Mouse (Mus musculus) hindbrain, embryonic 16.5 days (tissue): ENCODE results near the gene Msi2. TPM values are rescaled to one million over a fixed set of nuclear protein-coding genes. Genes with fewer than 3 reads are reported as not detected.

Experiments
- ATAC-seq: fragments of 200-750 bp; cut with Nextera tagmentation; 2 replicates; pipeline ENCODE4 v1.8.0; 2017; ENCODE audit warnings: moderate TSS enrichment, moderate library complexity
- H3K27ac ChIP-seq: fragments of 300-500 bp; sonication (generic); 2 replicates; pipeline ENCODE4 v1.5.1; 2014; ENCODE audit warnings: low read depth, mild to moderate bottlenecking, control low read depth, low read length, moderate library complexity
- H3K27me3 ChIP-seq: fragments of 300-500 bp; sonication (generic); replicated peaks from 2 replicates; pipeline ENCODE4 v1.6.1; 2014; ENCODE audit warnings: low read length; ENCODE audit not compliant: control insufficient read depth, insufficient read depth
- H3K36me3 ChIP-seq: fragments of 300-500 bp; sonication (generic); 2 replicates; pipeline ENCODE4 v1.6.1; 2014; ENCODE audit warnings: mild to moderate bottlenecking, low read length, moderate library complexity, mixed read lengths; ENCODE audit not compliant: control insufficient read depth, insufficient read depth
- H3K4me1 ChIP-seq: fragments of 300-500 bp; sonication (generic); 2 replicates; pipeline ENCODE4 v1.6.1; 2014; ENCODE audit warnings: low read depth, low read length; ENCODE audit not compliant: control insufficient read depth, insufficient read depth
- H3K4me2 ChIP-seq: fragments of 300-500 bp; sonication (generic); 2 replicates; pipeline ENCODE4 v1.6.1; 2014; ENCODE audit warnings: mild to moderate bottlenecking, low read length, control low read depth, moderate library complexity
- H3K4me3 ChIP-seq: fragments of 300-500 bp; sonication (generic); 2 replicates; pipeline ENCODE4 v1.5.1; 2014; ENCODE audit warnings: mild to moderate bottlenecking, low read length, control low read depth, moderate library complexity
- H3K9ac ChIP-seq: fragments of 300-500 bp; sonication (generic); 2 replicates; pipeline ENCODE4 v1.6.1; 2014; ENCODE audit warnings: low read depth, mild to moderate bottlenecking, control low read depth, low read length, moderate library complexity
- H3K9me3 ChIP-seq: fragments of 300-500 bp; sonication (generic); 2 replicates; pipeline ENCODE4 v1.6.1; 2014; ENCODE audit warnings: mild to moderate bottlenecking, low read length, moderate library complexity; ENCODE audit not compliant: control insufficient read depth
- WGBS: fragments of 180-500 bp; shearing (Covaris S2); extraction: QIAGEN DNeasy Blood & Tissue Kit; methylation state at CpG from one replicate; pipeline ENCODE4 v1.1.7; 2014; 5-methylcytosine and 5-hydroxymethylcytosine counted together
- polyA plus RNA-seq: library from polyadenylated mRNA; unstranded; fragments of >200 nt; fragmentation: Nextera tagmentation; extraction: Ambion mirVana; gene quantifications from 2 replicates; pipeline ENCODE4 v1.2.1, GENCODE M21; 2015

Gene Msi2
- polyA plus RNA-seq, 1 experiment from 2014 or later: 31.0 TPM

DNA sequence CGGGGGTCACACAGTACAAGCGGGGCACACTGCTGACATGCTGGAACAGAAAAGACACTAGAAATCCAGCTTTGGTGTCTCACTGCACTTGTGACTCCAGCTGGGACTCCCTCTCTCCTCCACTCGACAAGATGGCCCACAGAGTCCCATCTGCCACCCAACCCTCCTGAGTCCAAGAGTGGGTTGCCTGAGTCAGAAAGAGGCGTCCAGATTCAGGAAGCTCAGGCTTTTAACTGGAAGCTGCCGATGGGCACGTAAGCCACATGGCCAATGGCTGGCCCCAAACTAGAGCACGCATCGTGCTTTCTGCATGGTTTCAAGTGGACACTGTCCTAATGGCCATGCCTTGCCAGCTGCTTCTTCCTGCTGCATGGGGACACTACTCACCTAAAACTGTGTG lies 126.2 kb downstream of the Msi2 start:
- H3K36me3 ChIP-seq: no peaks in the 10 kb centered on the region; the same call in 1 of the 2 replicates
- H3K4me1 ChIP-seq: peaks cover 44% of the 10 kb centered on the region
- no peaks in the 10 kb centered on the region for H3K9me3 ChIP-seq
- H3K4me3 ChIP-seq: no peak overlapping the region
- peak overlapping the region; percentile 1; the same call in 1 of the 2 replicates for H3K27ac ChIP-seq
- 75% methylated on average over 8 of the region's 8 CpGs for WGBS
- no peak overlapping the region for H3K9ac ChIP-seq
- no peak overlapping the region for H3K4me2 ChIP-seq
- H3K27me3 ChIP-seq: no peaks in the 10 kb centered on the region
- no peak for ATAC-seq

DNA sequence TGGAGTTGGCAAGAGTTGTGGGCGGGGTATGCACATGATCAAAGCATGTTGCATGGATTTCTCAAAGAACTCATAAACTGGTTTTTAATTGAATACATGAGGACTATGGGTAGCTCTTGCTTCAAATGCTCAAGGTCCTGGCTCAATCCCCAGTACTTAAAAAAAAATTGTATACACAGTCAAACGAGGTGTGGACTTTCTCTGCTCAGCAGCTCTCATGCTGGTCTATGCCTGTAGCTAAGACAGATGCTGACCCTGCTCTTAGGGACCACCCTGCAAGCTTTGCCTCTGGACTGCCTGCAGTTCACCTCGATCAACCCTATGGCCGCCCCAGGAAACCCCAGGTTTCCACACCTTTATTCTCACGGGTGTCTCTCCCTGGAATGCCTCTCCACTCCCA lies 127.7 kb downstream of the Msi2 start:
- Histone ChIP-seq H3K4me1 (peaks cover 52% of the 10 kb centered on the region), H3K27me3 (no peaks in the 10 kb centered on the region), H3K4me3 (no peak overlapping the region), H3K9ac (no peak overlapping the region), H3K27ac (no peak overlapping the region), H3K36me3 (no peaks in the 10 kb centered on the region; the same call in 1 of the 2 replicates), H3K4me2 (no peak overlapping the region), H3K9me3 (no peaks in the 10 kb centered on the region)
- ATAC-seq: no peak
- WGBS: 69% methylated on average over 5 of the region's 5 CpGs

- Histone ChIP-seq H3K4me1 (peaks cover 56% of the 10 kb centered on the region), H3K9me3 (no peaks in the 10 kb centered on the region), H3K36me3 (no peaks in the 10 kb centered on the region; the same call in 1 of the 2 replicates), H3K27ac (peak overlapping the region; percentile 74), H3K4me3 (no peak overlapping the region), H3K4me2 (no peak overlapping the region), H3K9ac (no peak overlapping the region; the same call in 1 of the 2 replicates), H3K27me3 (no peaks in the 10 kb centered on the region)
- ATAC-seq: 0 out of 2 replicates have a peak, but pooled peaks have one; percentile 19
- 54% methylated on average over 6 of the region's 6 CpGs for WGBS
Measured at GRCm38 (mm10) chr11:88589641-88590040, 128.7 kb downstream of the Msi2 start.

GRCm38 (mm10) chr11:88588688-88589210 lies 129.6 kb downstream of the Msi2 start:
- WGBS: 15% methylated on average over 9 of the region's 9 CpGs
- peak; percentile 72 for ATAC-seq
- Histone ChIP-seq H3K4me2 (no peak overlapping the region), H3K36me3 (no peaks in the 10 kb centered on the region; the same call in 1 of the 2 replicates), H3K9ac (0 out of 2 replicates have a peak overlapping the region, but pooled peaks have one; percentile 3), H3K4me1 (peaks cover 60% of the 10 kb centered on the region), H3K27me3 (no peaks in the 10 kb centered on the region), H3K27ac (peak overlapping the region; percentile 74), H3K4me3 (no peak overlapping the region), H3K9me3 (no peaks in the 10 kb centered on the region)

DNA sequence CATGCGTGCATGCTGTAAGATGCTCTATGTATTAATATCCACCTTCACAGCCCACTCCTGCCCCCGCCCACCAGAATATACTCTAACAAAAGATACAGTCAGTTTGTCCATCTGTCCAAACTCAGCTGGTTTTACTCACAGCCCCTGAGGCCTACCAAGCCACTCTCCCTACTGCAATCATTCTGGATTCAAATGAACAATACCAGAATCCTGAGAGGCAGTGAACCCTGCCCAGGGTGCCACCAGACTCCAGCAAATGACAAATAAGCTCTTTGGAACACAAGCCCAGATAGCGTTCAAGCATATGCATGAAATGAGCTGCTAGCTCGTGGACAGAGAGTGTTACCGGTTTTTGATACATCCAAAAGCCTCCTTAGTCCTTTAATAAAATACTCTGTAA lies 130.6 kb downstream of the Msi2 start:
- Histone ChIP-seq H3K27me3 (no peaks in the 10 kb centered on the region), H3K9ac (no peak overlapping the region), H3K27ac (peak overlapping the region; percentile 74), H3K4me1 (peaks cover 70% of the 10 kb centered on the region), H3K4me2 (no peak overlapping the region), H3K36me3 (no peaks in the 10 kb centered on the region; the same call in 1 of the 2 replicates), H3K4me3 (no peak overlapping the region), H3K9me3 (no peaks in the 10 kb centered on the region)
- ATAC-seq: no peak
- WGBS: 34% methylated on average over 5 of the region's 5 CpGs

DNA sequence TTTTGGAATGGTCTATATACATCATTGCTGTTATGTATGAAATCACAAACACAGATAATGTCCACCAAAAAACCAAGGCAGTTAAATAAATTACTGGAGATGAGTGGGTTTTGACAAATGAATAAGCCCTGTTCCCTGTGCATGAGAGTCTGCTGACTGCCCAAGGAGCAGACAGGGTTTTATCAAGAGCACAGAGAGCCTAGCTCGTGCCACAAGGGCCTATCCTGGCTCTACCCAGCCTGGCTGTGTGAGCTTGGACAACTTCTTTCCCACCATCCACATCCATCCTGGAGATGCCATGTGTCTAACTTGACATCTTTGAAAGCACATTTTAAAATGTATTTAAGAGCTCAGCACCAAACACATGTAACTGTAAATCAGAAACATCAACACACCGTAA lies 132.4 kb downstream of the Msi2 start:
- Histone ChIP-seq H3K4me3 (no peak overlapping the region), H3K9me3 (no peaks in the 10 kb centered on the region), H3K4me1 (peaks cover 84% of the 10 kb centered on the region), H3K36me3 (no peaks in the 10 kb centered on the region; the same call in 1 of the 2 replicates), H3K4me2 (no peak overlapping the region), H3K27ac (peak overlapping the region; percentile 83), H3K9ac (peak overlapping the region; percentile 20; the same call in 1 of the 2 replicates), H3K27me3 (no peaks in the 10 kb centered on the region)
- ATAC-seq: no peak
- WGBS: 38% methylated on average over 2 of the region's 2 CpGs

DNA sequence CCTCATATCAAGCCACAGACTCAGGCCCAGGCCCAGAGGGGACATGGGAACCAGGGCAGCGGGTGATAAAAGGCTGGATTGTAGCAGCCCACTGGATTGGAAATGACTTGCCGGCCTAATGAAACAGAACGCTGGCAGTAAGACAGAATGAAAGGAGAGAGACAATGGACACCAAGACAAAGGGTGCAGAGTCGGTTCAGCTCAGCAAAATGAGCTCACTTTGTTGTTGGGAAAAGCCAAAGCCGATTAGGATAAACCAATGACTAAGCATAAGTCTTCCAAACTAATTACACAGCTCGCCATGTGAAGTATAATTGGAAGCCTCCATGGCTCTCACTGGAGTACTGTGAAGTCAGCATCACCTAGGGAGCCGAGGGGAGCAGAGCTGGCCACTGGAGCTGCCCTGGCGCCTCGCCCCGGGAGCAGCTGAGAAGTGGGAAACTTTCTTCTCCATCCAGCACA lies 133.1 kb downstream of the Msi2 start:
- no peaks in the 10 kb centered on the region for H3K9me3 ChIP-seq
- H3K4me2 ChIP-seq: peak overlapping the region; percentile 9
- no peak overlapping the region for H3K4me3 ChIP-seq
- peak overlapping the region; percentile 83 for H3K27ac ChIP-seq
- peaks cover 81% of the 10 kb centered on the region for H3K4me1 ChIP-seq
- peak; percentile 52 for ATAC-seq
- H3K27me3 ChIP-seq: no peaks in the 10 kb centered on the region
- H3K36me3 ChIP-seq: no peaks in the 10 kb centered on the region; the same call in 1 of the 2 replicates
- peak overlapping the region; percentile 11; the same call in 1 of the 2 replicates for H3K9ac ChIP-seq
- 10% methylated on average over 10 of the region's 10 CpGs for WGBS

GRCm38 (mm10) chr11:88583866-88584265 lies 134.4 kb downstream of the Msi2 start:
- 0 out of 2 replicates have a peak overlapping the region, but pooled peaks have one; percentile 20 for H3K4me2 ChIP-seq
- no peaks in the 10 kb centered on the region for H3K36me3 ChIP-seq
- WGBS: 7% methylated on average over 6 of the region's 6 CpGs
- peaks cover 67% of the 10 kb centered on the region for H3K4me1 ChIP-seq
- ATAC-seq: no peak
- H3K4me3 ChIP-seq: no peak overlapping the region
- H3K27ac ChIP-seq: peak overlapping the region; percentile 83
- no peaks in the 10 kb centered on the region for H3K9me3 ChIP-seq
- H3K9ac ChIP-seq: peak overlapping the region; percentile 54
- no peaks in the 10 kb centered on the region for H3K27me3 ChIP-seq

- Histone ChIP-seq H3K4me3 (no peak overlapping the region), H3K27ac (peak overlapping the region; percentile 83), H3K9ac (peak overlapping the region; percentile 9; the same call in 1 of the 2 replicates), H3K4me1 (peaks cover 62% of the 10 kb centered on the region), H3K9me3 (no peaks in the 10 kb centered on the region), H3K4me2 (peak overlapping the region; percentile 42; the same call in 1 of the 2 replicates), H3K27me3 (no peaks in the 10 kb centered on the region), H3K36me3 (no peaks in the 10 kb centered on the region)
- ATAC-seq: peak; percentile 80
- WGBS: 8% methylated on average over 8 of the region's 8 CpGs
Measured at GRCm38 (mm10) chr11:88583259-88583833, 135.0 kb downstream of the Msi2 start.
